Mouse (Mus musculus): ENCODE data around the gene Lyrm9. TPM values are rescaled to one million over a fixed set of nuclear protein-coding genes. Genes with fewer than 3 reads are reported as not detected.

Lyrm9 gene
- total RNA-seq (2012; rRNA removed) (34.9 and 35.3 TPM in 2 replicates), total RNA-seq (2014; rRNA removed) (22.0 and 28.0 TPM in 2 replicates), polyA plus RNA-seq (2012; ENCODE audit: insufficient read length, low read depth) (36.2 and 49.4 TPM in 2 replicates)

GRCm38 (mm10) chr11:78826442-78827013 lies at the start of gene Lyrm9:
TSS of gene Lyrm9 (plus strand) at chr11:78826584.
- Histone ChIP-seq H3K36me3 (replicated peaks in 1 of 2; ENCODE audit: control insufficient read depth in 1 of 2, insufficient read depth in 1 of 2, low read length in 1 of 2) (peaks cover 0 to 7% of the 10 kb centered on the region in 2 experiments), H3K9ac (ENCODE audit: insufficient read depth, low read depth) (peak within 1 kb of the TSS; percentile 70), H3K79me2 (replicated peaks; ENCODE audit: control insufficient read depth, extremely low read depth, insufficient read depth, poor library complexity, severe bottlenecking) (no peaks in the 10 kb centered on the region), H3K4me3 (replicated peaks in 1 of 3; ENCODE audit: low read depth in 2 of 3, low read length in 2 of 3, poor library complexity in 1 of 3) (peak within 1 kb of the TSS; percentile 64 to 88 (median 65)), H3K9me3 (replicated peaks; ENCODE audit: low read length) (no peaks in the 10 kb centered on the region), H3K4me1 (ENCODE audit: control insufficient read depth in 1 of 2, insufficient read depth in 2 of 2) (peaks cover 3 to 29% of the 10 kb centered on the region in 2 experiments), H3K27me3 (replicated peaks) (no peaks in the 10 kb centered on the region), H3K4me2 (ENCODE audit: insufficient read depth, low read depth, poor library complexity, severe bottlenecking) (peak within 1 kb of the TSS; percentile 89), H3K27ac (ENCODE audit: insufficient read depth, low read depth) (no peak within 1 kb of the TSS)
- TF ChIP-seq ZKSCAN1 (IDR thresholded peaks at IDR 0.05; ENCODE audit: borderline replicate concordance, low read depth, low read length) (peak; percentile 99), RAD21 (IDR thresholded peaks at IDR 0.05; ENCODE audit: low read depth, low read length) (no peak; the same call in none of the 2 replicates), POLR2AphosphoS2 (IDR thresholded peaks at IDR 0.05; ENCODE audit: low read depth, low read length) (no peak), HCFC1 (IDR thresholded peaks at IDR 0.05; ENCODE audit: low read depth, low read length) (peak; percentile 71), IRF4 (IDR thresholded peaks at IDR 0.05; ENCODE audit: low read depth, low read length) (peak; percentile 68), CHD1 (IDR thresholded peaks at IDR 0.05; ENCODE audit: low read depth, low read length) (no peak), GABPA (IDR thresholded peaks at IDR 0.05; ENCODE audit: insufficient replicate concordance, low read depth, low read length) (no peak), RCOR1 (conservative IDR thresholded peaks at IDR 0.05; ENCODE audit: low read depth, low read length) (no peak), JUN (IDR thresholded peaks at IDR 0.05; ENCODE audit: insufficient read depth, low read depth, low read length) (no peak), KAT2A (IDR thresholded peaks at IDR 0.05; ENCODE audit: insufficient replicate concordance, low read length) (no peak), ZNF384 (IDR thresholded peaks at IDR 0.05; ENCODE audit: low read depth, low read length) (no peak), USF1 (IDR thresholded peaks at IDR 0.05; ENCODE audit: low read depth, low read length) (no peak), EP300 (IDR thresholded peaks at IDR 0.05; ENCODE audit: low read length) (no peak), SIN3A (IDR thresholded peaks at IDR 0.05; ENCODE audit: low read length) (peak; percentile 46; the same call in 1 of the 2 replicates), MAFK (IDR thresholded peaks at IDR 0.05; ENCODE audit: insufficient replicate concordance, low read length) (no peak), PAX5 (IDR thresholded peaks at IDR 0.05; ENCODE audit: low read length) (no peak), E2F4 (IDR thresholded peaks at IDR 0.05; ENCODE audit: insufficient replicate concordance, low read depth, low read length) (no peak), CHD2 (IDR thresholded peaks at IDR 0.05; ENCODE audit: low read length) (peak; percentile 83), UBTF (IDR thresholded peaks at IDR 0.05; ENCODE audit: low read depth, low read length) (no peak; the same call in 1 of the 2 replicates), SMC3 (IDR thresholded peaks at IDR 0.05; ENCODE audit: low read depth, low read length) (peak; percentile 52), BHLHE40 (IDR thresholded peaks at IDR 0.05; ENCODE audit: low read depth, low read length) (no peak), USF2 (conservative IDR thresholded peaks at IDR 0.05; ENCODE audit: low read depth, low read length) (no peak), MAZ (IDR thresholded peaks at IDR 0.05; ENCODE audit: low read depth, low read length) (peak; percentile 98), NRF1 (IDR thresholded peaks at IDR 0.05; ENCODE audit: low read depth, low read length) (peak; percentile 89), ELF1 (IDR thresholded peaks at IDR 0.05; ENCODE audit: low read depth, low read length) (peak; percentile 90), TCF12 (IDR thresholded peaks at IDR 0.05; ENCODE audit: low read depth, low read length) (peak; percentile 83; the same call in 1 of the 2 replicates), MEF2A (IDR thresholded peaks at IDR 0.05; ENCODE audit: borderline replicate concordance, low read depth, low read length) (peak; percentile 59; the same call in 1 of the 2 replicates), ZC3H11A (IDR thresholded peaks at IDR 0.05; ENCODE audit: low read depth, low read length) (no peak), ETS1 (conservative IDR thresholded peaks at IDR 0.05; ENCODE audit: low read depth, low read length) (no peak), MXI1 (IDR thresholded peaks at IDR 0.05; ENCODE audit: low read depth, low read length) (peak; percentile 88), TBP (conservative IDR thresholded peaks at IDR 0.05; ENCODE audit: low read depth, low read length) (0 out of 2 replicates have a peak, but pooled peaks have one; percentile 22), CTCF (conservative IDR thresholded peaks at IDR 0.05 in 1 of 2, IDR thresholded peaks at IDR 0.05 in 1 of 2; ENCODE audit: low read depth in 2 of 2, low read length in 2 of 2) (peak; percentile 36 to 93; a peak in 3 of 4 replicates), MYC (IDR thresholded peaks at IDR 0.05; ENCODE audit: low read depth, low read length) (peak; percentile 81; the same call in 1 of the 2 replicates), MAX (IDR thresholded peaks at IDR 0.05; ENCODE audit: low read length) (peak; percentile 82; the same call in 1 of the 2 replicates), JUND (conservative IDR thresholded peaks at IDR 0.05; ENCODE audit: low read depth, low read length) (no peak), ZMIZ1 (IDR thresholded peaks at IDR 0.05; ENCODE audit: low read depth, low read length) (peak; percentile 69), POLR2A (IDR thresholded peaks at IDR 0.05; ENCODE audit: low read depth, low read length) (peak; percentile 86), NELFE (IDR thresholded peaks at IDR 0.05; ENCODE audit: low read depth, low read length) (peak; percentile 83)
- in situ Hi-C loops (cut with MboI; ENCODE audit: low pct_ligation_motif_present, low pct_unique_long_range_greater_than_20kb, low sequenced_read_pairs) (loop anchor here (10.0 kb wide), 1 partner anchor 262 kb away; no protein-coding TSS in a partner anchor), dilution Hi-C loops (cut with MboI; ENCODE audit: extremely low pct_ligation_motif_present, extremely low pct_unique_long_range_greater_than_20kb, low sequenced_read_pairs) (no loop called here)
- DNase-seq (ENCODE audit: extremely low read depth) = peak; percentile 91

Measured in CH12.LX (cell line).